Mouse (Mus musculus): ENCODE data around the gene Ube2o.
"Not testable (repeated sequence)": the region's sequence is repeated elsewhere in the genome, so short reads cannot be mapped to it uniquely, and the experiment has no call there.

Gene Ube2o

GRCm38 (mm10) chr11:116615735-116616437 is 34.6 kb upstream of the Ube2o start:
- DNase-seq (ENCODE audit: low spot score), result no peak

GRCm38 (mm10) chr11:116613234-116613633 is 32.0 kb upstream of the Ube2o start:
- DNase-seq (ENCODE audit: low spot score), result no peak

GRCm38 (mm10) chr11:116612554-116612953 is 31.3 kb upstream of the Ube2o start:
- no peak for DNase-seq (ENCODE audit: low spot score)

- DNase-seq (ENCODE audit: low spot score), result no peak
Observed at GRCm38 (mm10) chr11:116611883-116612282, 30.6 kb upstream of the Ube2o start.

GRCm38 (mm10) chr11:116611168-116611567 is 29.9 kb upstream of the Ube2o start:
- DNase-seq (ENCODE audit: low spot score), result not testable (repeated sequence)

GRCm38 (mm10) chr11:116609965-116610630 is 28.9 kb upstream of the Ube2o start:
- no peak for DNase-seq (ENCODE audit: low spot score)

GRCm38 (mm10) chr11:116607717-116608116 is 26.5 kb upstream of the Ube2o start:
- DNase-seq (ENCODE audit: low spot score), result no peak

GRCm38 (mm10) chr11:116604097-116604496 is 22.9 kb upstream of the Ube2o start:
- no peak for DNase-seq (ENCODE audit: low spot score)

GRCm38 (mm10) chr11:116603339-116603738 is 22.1 kb upstream of the Ube2o start:
- no peak for DNase-seq (ENCODE audit: low spot score)

GRCm38 (mm10) chr11:116602043-116602442 is 20.8 kb upstream of the Ube2o start:
- no peak for DNase-seq (ENCODE audit: low spot score)

- DNase-seq (ENCODE audit: low spot score), result no peak
Observed at GRCm38 (mm10) chr11:116601166-116601565, 19.9 kb upstream of the Ube2o start.

GRCm38 (mm10) chr11:116599230-116599629 is 18.0 kb upstream of the Ube2o start:
- no peak for DNase-seq (ENCODE audit: low spot score)

GRCm38 (mm10) chr11:116598193-116598592 is 16.9 kb upstream of the Ube2o start:
- no peak for DNase-seq (ENCODE audit: low spot score)

- no peak for DNase-seq (ENCODE audit: low spot score)
Observed at GRCm38 (mm10) chr11:116596766-116597165, 15.5 kb upstream of the Ube2o start.

- DNase-seq (ENCODE audit: low spot score), result no peak
Observed at GRCm38 (mm10) chr11:116593345-116593744, 12.1 kb upstream of the Ube2o start.

- DNase-seq (ENCODE audit: low spot score), result peak; percentile 86
Observed at GRCm38 (mm10) chr11:116592428-116592827, 11.2 kb upstream of the Ube2o start.

- no peak for DNase-seq (ENCODE audit: low spot score)
Observed at GRCm38 (mm10) chr11:116591621-116592020, 10.4 kb upstream of the Ube2o start.

- DNase-seq (ENCODE audit: low spot score), result no peak
Observed at GRCm38 (mm10) chr11:116589574-116589973, 8.3 kb upstream of the Ube2o start.

- no peak for DNase-seq (ENCODE audit: low spot score)
Observed at GRCm38 (mm10) chr11:116589020-116589531, 7.8 kb upstream of the Ube2o start.

- peak; percentile 71 for DNase-seq (ENCODE audit: low spot score)
Observed at GRCm38 (mm10) chr11:116586801-116587631, 5.8 kb upstream of the Ube2o start.

GRCm38 (mm10) chr11:116586310-116586709 is 5.1 kb upstream of the Ube2o start, which contains the start of gene Aanat:
Gene Aanat, plus strand, starts transcription at chr11:116586432.
- no peak for DNase-seq (ENCODE audit: low spot score)

- no peak for DNase-seq (ENCODE audit: low spot score)
Observed at GRCm38 (mm10) chr11:116585682-116586081, 4.4 kb upstream of the Ube2o start.

Measured in testis, postnatal 14 days (tissue).